Mouse (Mus musculus) T-cell, adult 66 days (primary cell): Measurements from ENCODE around the gene Vmn1r174. TPM values are rescaled to one million over a fixed set of nuclear protein-coding genes. Genes with fewer than 3 reads are reported as not detected.

ENCODE experiments used
- total RNA-seq, 2 experiments: library from RNA; stranded (reverse); gene quantifications; 3 replicates in 1 of 2; 4 replicates in 1 of 2; pipeline ENCODE4 v1.2.4; 2023

Vmn1r174 gene
- not detected for total RNA-seq

DNA sequence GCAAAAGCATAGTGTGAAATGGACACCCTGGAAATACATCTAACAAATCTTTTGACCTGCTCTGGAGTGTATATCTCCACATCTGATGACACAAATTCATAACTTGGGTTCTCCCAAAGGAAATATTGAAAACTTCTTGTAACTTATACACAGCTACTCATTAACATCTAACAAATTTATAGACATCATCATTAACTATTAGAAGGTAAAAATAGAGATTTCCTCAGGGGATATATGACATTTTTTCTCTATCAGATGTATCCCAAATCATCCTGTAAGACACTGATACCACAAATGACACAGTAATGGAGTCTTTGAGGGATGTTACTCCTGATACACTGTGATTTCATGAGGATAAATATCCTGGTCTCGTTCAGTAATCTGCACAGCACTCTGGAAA is at the start of gene Vmn1r174:
TSS of gene Vmn1r174 (plus strand) at position 301 of the 400 bp plus-strand sequence.

DNA sequence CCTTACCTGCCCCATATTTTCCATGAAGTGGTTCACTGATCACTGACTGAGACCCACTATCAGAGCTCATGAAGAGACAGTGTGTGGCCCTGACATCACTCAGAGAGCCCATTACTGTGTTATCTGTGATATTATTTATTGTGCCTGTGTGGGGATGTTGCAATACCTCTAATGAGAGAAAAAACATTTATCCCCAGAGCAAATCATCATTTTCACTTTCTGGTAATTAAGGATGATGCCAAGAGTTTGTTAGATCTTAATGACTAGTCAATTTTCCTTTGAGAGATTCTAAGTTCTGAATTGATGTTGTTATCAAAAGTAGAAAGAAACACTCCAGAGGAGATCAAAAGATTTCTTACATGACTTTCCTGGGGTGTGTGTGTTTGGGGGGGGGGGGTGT is 58.5 kb downstream of the Vmn1r174 start, which contains the start of gene Vmn1r175:
TSS of gene Vmn1r175 (minus strand) at position 101 of the 400 bp plus-strand sequence.

Other genes with a start within 250 kb of the Vmn1r174 start
- gene Vmn1r167, start 245.1 kb upstream of the Vmn1r174 start, total RNA-seq, result not detected
- gene Vmn1r168, start 212.5 kb upstream of the Vmn1r174 start, total RNA-seq, result not detected
- not detected for gene Vmn1r169, start 176.7 kb upstream of the Vmn1r174 start, total RNA-seq
- not detected for gene Vmn1r170, start 146.1 kb upstream of the Vmn1r174 start, total RNA-seq
- not detected for gene Vmn1r171, start 121.5 kb upstream of the Vmn1r174 start, total RNA-seq
- not detected for gene Vmn1r172, start 94.0 kb upstream of the Vmn1r174 start, total RNA-seq
- not detected for gene Vmn1r173, start 51.6 kb upstream of the Vmn1r174 start, total RNA-seq
- not detected for gene Vmn1r175, start 58.4 kb downstream of the Vmn1r174 start, total RNA-seq
- gene Vmn1r176, start 85.1 kb downstream of the Vmn1r174 start, total RNA-seq, result not detected
- gene Vmn1r177, start 114.2 kb downstream of the Vmn1r174 start, total RNA-seq, result not detected
- not detected for gene Vmn1r178, start 139.7 kb downstream of the Vmn1r174 start, total RNA-seq
- gene Vmn1r179, start 174.7 kb downstream of the Vmn1r174 start, total RNA-seq, result not detected
- gene Vmn1r180, start 198.4 kb downstream of the Vmn1r174 start, total RNA-seq, result not detected
- gene Vmn1r181, start 222.3 kb downstream of the Vmn1r174 start, total RNA-seq, result not detected
- not detected for gene V1rd19, start 249.4 kb downstream of the Vmn1r174 start, total RNA-seq